Mouse (Mus musculus): ENCODE measurements around the gene Ofcc1.

GRCm38 (mm10) chr13:40171775-40172174, 189.5 kb downstream of the Ofcc1 start:
- TF ChIP-seq POLR2A (IDR thresholded peaks at IDR 0.05; ENCODE audit: low read depth, low read length) = no peak
- no peak for TF ChIP-seq CTCF (conservative IDR thresholded peaks at IDR 0.05; ENCODE audit: insufficient read depth, insufficient read length, low read depth, low read length)
